Comparison of ENCODE assay signal across 11 mouse cellular contexts in genomic region chr12:17089710-17090339, GRCm38 (mm10).
DNase-seq lines count a peak whose midpoint lies in the region; ATAC-seq and TF ChIP-seq lines count a peak whose summit lies in the region.
"Had no signal": no experiment of that assay in that cellular context is flagged by ENCODE, and none has a peak within 500 bp of the region (broad histone marks: within the 10 kb centered on the region; RNA-seq: fewer than 3 reads in every experiment).

No protein-coding gene starts in this region.

- H3K4me1 ChIP-seq in forebrain, embryonic 14.5 days (ENCODE audit: control insufficient read depth, insufficient read depth, low read length), result peaks cover 16% of the 10 kb centered on the region
- H3K4me1 ChIP-seq in forebrain, embryonic 12.5 days, result peaks cover 12% of the 10 kb centered on the region

- TF ChIP-seq POLR2A in myocyte (IDR thresholded peaks at IDR 0.05; ENCODE audit: insufficient read length, low read depth), result peak; percentile 15

- no peak overlapping the region for H3ac ChIP-seq in myocyte (ENCODE audit: control insufficient read depth, insufficient read length)

- H3K9me3 ChIP-seq in forebrain, embryonic 14.5 days (replicated peaks; ENCODE audit: control insufficient read depth, low read length), result no peaks in the 10 kb centered on the region
- no peaks in the 10 kb centered on the region for H3K9me3 ChIP-seq in forebrain, embryonic 12.5 days

- no peak overlapping the region; the same call in 1 of the 2 replicates for H3K27ac ChIP-seq in forebrain, embryonic 14.5 days (ENCODE audit: low read depth, low read length)
- H3K27ac ChIP-seq in forebrain, embryonic 12.5 days, result no peak overlapping the region
- H3K27ac ChIP-seq: macrophage had no signal

- H3K79me2 ChIP-seq in myocyte (ENCODE audit: control insufficient read depth, insufficient read depth), result no peaks in the 10 kb centered on the region

- WGBS in forebrain, embryonic 14.5 days, result 44% methylated on average over 7 of the region's 7 CpGs
- 55% methylated on average over 7 of the region's 7 CpGs for WGBS in forebrain, embryonic 12.5 days

- H3K27me3 ChIP-seq in forebrain, embryonic 14.5 days (replicated peaks; ENCODE audit: control insufficient read depth, insufficient read depth, low read length), result no peaks in the 10 kb centered on the region
- H3K27me3 ChIP-seq in forebrain, embryonic 12.5 days, result no peaks in the 10 kb centered on the region
- H3K27me3 ChIP-seq in myocyte (ENCODE audit: control insufficient read depth, insufficient read depth, insufficient read length), result no peaks in the 10 kb centered on the region

- H3K9ac ChIP-seq in forebrain, embryonic 14.5 days (ENCODE audit: low read length), result no peak overlapping the region
- H3K9ac ChIP-seq in forebrain, embryonic 12.5 days, result no peak overlapping the region

- no peaks in the 10 kb centered on the region for H3K36me3 ChIP-seq in forebrain, embryonic 14.5 days (ENCODE audit: control insufficient read depth, insufficient read depth, low read length)
- no peaks in the 10 kb centered on the region for H3K36me3 ChIP-seq in forebrain, embryonic 12.5 days (replicated peaks)
- no peaks in the 10 kb centered on the region for H3K36me3 ChIP-seq in myocyte (ENCODE audit: control insufficient read depth, insufficient read depth)

- DNase-seq in forebrain, embryonic 14.5 days (ENCODE audit: low spot score), result peak; percentile 33
- DNase-seq in kidney, postnatal 14 days, result peak; percentile 5
- DNase-seq in kidney, adult 8-10 months, result no peak
- DNase-seq in forelimb bud, embryonic 11.5 days (ENCODE audit: low read depth, low spot score), result peak; percentile 11
- DNase-seq in T-cell, adult 2 months (ENCODE audit: low spot score), result no peak
- DNase-seq in B cell, adult 2 months, result no peak
- DNase-seq: adrenal gland, postnatal 10 days; layer of hippocampus, postnatal 36 days had no signal

- no peak overlapping the region for H3K4me3 ChIP-seq in forebrain, embryonic 14.5 days (ENCODE audit: low read depth, low read length)
- no peak overlapping the region for H3K4me3 ChIP-seq in forebrain, embryonic 12.5 days (replicated peaks)
- H3K4me3 ChIP-seq in myocyte, result no peak overlapping the region

- ATAC-seq in forebrain, embryonic 14.5 days, result no peak
- ATAC-seq in forebrain, embryonic 12.5 days (ENCODE audit: low FRiP score), result no peak

- no peak overlapping the region for H3K4me2 ChIP-seq in forebrain, embryonic 14.5 days (ENCODE audit: low read length)
- no peak overlapping the region for H3K4me2 ChIP-seq in forebrain, embryonic 12.5 days
- peak overlapping the region; percentile 51 for H3K4me2 ChIP-seq in myocyte (ENCODE audit: low read depth)

TF ChIP-seq in myocyte, 11 proteins besides CTCF, POLR2A, EP300 and RAD21:
- TF ChIP-seq E2F4 (IDR thresholded peaks at IDR 0.05; ENCODE audit: insufficient read depth) (no peak), MAX (IDR thresholded peaks at IDR 0.05; ENCODE audit: low read depth) (no peak), TCF3 (IDR thresholded peaks at IDR 0.05; ENCODE audit: insufficient read length, low read depth) (no peak), REST (IDR thresholded peaks at IDR 0.05; ENCODE audit: insufficient read depth, insufficient read length) (no peak), MYOD1 (IDR thresholded peaks at IDR 0.05; ENCODE audit: control insufficient read depth in 1 of 3, insufficient read length in 2 of 3, low read depth in 2 of 3) (peak in 2 of 3 experiments; percentile 64 to 75), CEBPB (IDR thresholded peaks at IDR 0.05; ENCODE audit: insufficient read depth, poor library complexity, severe bottlenecking) (no peak), POLR2AphosphoS2 (IDR thresholded peaks at IDR 0.05; ENCODE audit: insufficient read length, low read depth) (no peak), USF1 (IDR thresholded peaks at IDR 0.05; ENCODE audit: low read depth) (no peak), SRF (IDR thresholded peaks at IDR 0.05; ENCODE audit: control insufficient read depth, insufficient read length, low read depth) (no peak), TCF12 (IDR thresholded peaks at IDR 0.05; ENCODE audit: insufficient read depth, poor library complexity, severe bottlenecking) (no peak), MYOG (IDR thresholded peaks at IDR 0.05; ENCODE audit: control insufficient read depth in 1 of 3, insufficient read depth in 1 of 3, insufficient read length in 2 of 3, low read depth in 2 of 3) (peak in 2 of 3 experiments; percentile 29 to 54)
TF ChIP-seq in myocyte: peak in this region for 2.

Comparison
In these comparisons a context has a peak if more than half of its experiments do, and no peak if none do; other contexts are left out.
1. DNase-seq: peak in forebrain, embryonic 14.5 days (single experiment), kidney, postnatal 14 days (single experiment) and forelimb bud, embryonic 11.5 days (single experiment); none in kidney, adult 8-10 months (0 of 2), T-cell, adult 2 months (single experiment) and B cell, adult 2 months (0 of 2).